In genomic region chr11:32840256-32840655, GRCm38 (mm10) we compare ENCODE assay signal across 22 mouse cellular contexts. TPM values are rescaled to one million over a fixed set of nuclear protein-coding genes. Genes with fewer than 3 reads are reported as not detected.
"Had no signal": no experiment of that assay in that cellular context is flagged by ENCODE, and none has a peak within 500 bp of the region (broad histone marks: within the 10 kb centered on the region; RNA-seq: fewer than 3 reads in every experiment).

No protein-coding gene starts in this region.

- H3K4me3 ChIP-seq: kidney, embryonic 15.5 days; left cerebral cortex, adult 2 months; liver, embryonic 13.5 days; lung, embryonic 15.5 days; midbrain, embryonic 12.5 days; neural tube, embryonic 13.5 days had no signal

- H3K27ac ChIP-seq: kidney, embryonic 15.5 days; left cerebral cortex, adult 2 months; liver, embryonic 13.5 days; lung, embryonic 15.5 days; midbrain, embryonic 12.5 days; neural tube, embryonic 13.5 days had no signal

- H3K9me3 ChIP-seq: kidney, embryonic 15.5 days; liver, embryonic 13.5 days; lung, embryonic 15.5 days; midbrain, embryonic 12.5 days; neural tube, embryonic 13.5 days had no signal

- H3K9ac ChIP-seq: kidney, embryonic 15.5 days; liver, embryonic 13.5 days; liver, postnatal 0 days; lung, embryonic 15.5 days; midbrain, embryonic 12.5 days; neural tube, embryonic 13.5 days had no signal

- H3K4me1 ChIP-seq: lung, embryonic 15.5 days; midbrain, embryonic 12.5 days had no signal

- DNase-seq: kidney, adult 2 months; kidney, postnatal 25 days; liver; liver, embryonic 13.5 days; liver, postnatal 0 days; right cerebral cortex, adult 18-20 months; right cerebral cortex, postnatal 25 days; thymus, postnatal 36 days had no signal

- H3K27me3 ChIP-seq: kidney, embryonic 15.5 days; liver, embryonic 13.5 days; lung, embryonic 15.5 days; midbrain, embryonic 12.5 days; neural tube, embryonic 13.5 days had no signal

- ATAC-seq: intestine, embryonic 16.5 days; liver, postnatal 0 days; midbrain, embryonic 16.5 days had no signal

- H3K4me2 ChIP-seq: kidney, embryonic 15.5 days; liver, embryonic 13.5 days; lung, embryonic 15.5 days; midbrain, embryonic 12.5 days; neural tube, embryonic 13.5 days had no signal

- H3K36me3 ChIP-seq: kidney, embryonic 15.5 days; liver, embryonic 13.5 days; lung, embryonic 15.5 days; midbrain, embryonic 12.5 days; neural tube, embryonic 13.5 days had no signal

RNA-seq across cellular contexts. Expression of gene Smim23, which starts 15.9 kb away (rescaled TPM):
- total RNA-seq: layer of hippocampus, adult 18-20 months; layer of hippocampus, postnatal 25 days; left cerebral cortex, adult 2 months; left cerebral cortex, postnatal 14 days; megakaryocyte-erythroid progenitor cell, adult 5-6 weeks had no signal
- polyA plus RNA-seq: intestine, embryonic 16.5 days; kidney, adult 2 months; kidney, embryonic 15.5 days; liver, embryonic 13.5 days; liver, postnatal 0 days; lung, embryonic 15.5 days; midbrain, embryonic 12.5 days; midbrain, embryonic 16.5 days; neural tube, embryonic 13.5 days; small intestine, adult 2 months; stomach, embryonic 16.5 days; thymus, postnatal 0 days had no signal
